Mouse (Mus musculus) hindbrain, postnatal 0 days (tissue): Measurements from ENCODE around the gene Gm21988. TPM values are rescaled to one million over a fixed set of nuclear protein-coding genes. Genes with fewer than 3 reads are reported as not detected.

ENCODE experiments used
- ATAC-seq: fragments of 200-750 bp; cut with Nextera tagmentation; 2 replicates; pipeline ENCODE4 v1.8.0; 2017; ENCODE audit warnings: mild to moderate bottlenecking, moderate TSS enrichment, moderate library complexity
- DNase-seq: peaks from one replicate; pipeline ENCODE4 v3.0.0-alpha.2; 2015; ENCODE audit warnings: low spot score
- H3K27ac ChIP-seq: fragments of 300-500 bp; sonication (generic); 2 replicates; pipeline ENCODE4 v1.5.1; 2014; ENCODE audit warnings: mild to moderate bottlenecking
- H3K27me3 ChIP-seq: fragments of 300-500 bp; sonication (generic); 2 replicates; pipeline ENCODE4 v1.6.1; 2014; ENCODE audit warnings: low read length, mixed read lengths; ENCODE audit not compliant: insufficient read depth
- H3K36me3 ChIP-seq: fragments of 300-500 bp; sonication (generic); 2 replicates; pipeline ENCODE4 v1.6.1; 2014; ENCODE audit warnings: low read length, mixed read lengths; ENCODE audit not compliant: insufficient read depth
- H3K4me1 ChIP-seq: fragments of 300-500 bp; sonication (generic); 2 replicates; pipeline ENCODE4 v1.6.1; 2014; ENCODE audit warnings: antibody characterized with exemption, low read length, mixed read lengths; ENCODE audit not compliant: insufficient read depth
- H3K4me2 ChIP-seq: fragments of 300-500 bp; sonication (generic); 2 replicates; pipeline ENCODE4 v1.6.1; 2014; ENCODE audit warnings: low read depth, mild to moderate bottlenecking, low read length, moderate library complexity, mixed read lengths
- H3K4me3 ChIP-seq: fragments of 300-500 bp; sonication (generic); 2 replicates; pipeline ENCODE4 v1.5.1; 2014; ENCODE audit warnings: low read length
- H3K9ac ChIP-seq: fragments of 300-500 bp; sonication (generic); replicated peaks from 2 replicates; pipeline ENCODE4 v1.6.1; 2014; ENCODE audit warnings: mild to moderate bottlenecking, low read length, moderate library complexity, mixed read lengths
- H3K9me3 ChIP-seq: fragments of 300-500 bp; sonication (generic); 2 replicates; pipeline ENCODE4 v1.6.1; 2016; ENCODE audit warnings: low read length, mixed read lengths
- CTCF ChIP-seq: IDR thresholded peaks from 2 replicates; pipeline ENCODE4 v1.5.1; 2016; ENCODE audit warnings: antibody characterized with exemption, control low read depth, low read depth
- WGBS: fragments of 180-500 bp; shearing (Covaris S2); extraction: QIAGEN DNeasy Blood & Tissue Kit; methylation state at CpG from one replicate; pipeline ENCODE4 v1.1.7; 2014; 5-methylcytosine and 5-hydroxymethylcytosine counted together
- polyA plus RNA-seq: library from polyadenylated mRNA; unstranded; fragments of >200 nt; fragmentation: Nextera tagmentation; extraction: Ambion mirVana; gene quantifications from 2 replicates; pipeline ENCODE4 v1.2.1, GENCODE M21; 2015
- total RNA-seq: library from RNA; depleted of rRNA; stranded (reverse); fragments of >200 nt; gene quantifications from 2 replicates; pipeline ENCODE4 v1.2.3, GENCODE M21; 2014

The Gm21988 gene
- total and polyA plus RNA-seq, 2 experiments from 2014 or later: 2.8 to 14.2 TPM

DNA sequence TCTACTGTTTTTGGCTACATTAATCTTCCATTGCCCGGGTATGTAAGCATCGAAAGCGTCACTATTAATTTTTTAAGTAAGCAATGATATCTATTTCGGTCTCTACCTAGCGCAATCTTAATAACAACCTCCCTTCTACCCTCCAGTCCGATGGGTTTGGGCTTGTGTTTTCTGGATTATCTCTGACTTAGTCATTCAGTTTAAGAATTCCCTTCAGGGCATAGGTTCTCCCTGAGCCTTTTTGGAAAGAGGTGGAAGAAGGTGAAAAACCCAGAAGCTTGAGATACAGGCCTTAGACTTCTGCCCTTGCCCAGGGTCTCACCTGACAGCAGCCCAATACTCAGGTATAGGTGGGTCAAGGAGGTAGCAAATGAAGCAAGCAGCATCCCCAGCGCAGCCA is 19.8 kb downstream of the Gm21988 start:
- no peaks in the 10 kb centered on the region for H3K9me3 ChIP-seq
- no peak for TF ChIP-seq CTCF
- 52% methylated on average over 7 of the region's 7 CpGs for WGBS
- H3K4me3 ChIP-seq: peak overlapping the region; percentile 54
- no peak for DNase-seq
- peaks cover 23% of the 10 kb centered on the region for H3K4me1 ChIP-seq
- H3K27ac ChIP-seq: peak overlapping the region; percentile 82
- H3K9ac ChIP-seq: peak overlapping the region; percentile 68
- H3K27me3 ChIP-seq: no peaks in the 10 kb centered on the region
- peaks cover 3% of the 10 kb centered on the region; the same call in 1 of the 2 replicates for H3K36me3 ChIP-seq
- ATAC-seq: no peak
- peak overlapping the region; percentile 67 for H3K4me2 ChIP-seq

DNA sequence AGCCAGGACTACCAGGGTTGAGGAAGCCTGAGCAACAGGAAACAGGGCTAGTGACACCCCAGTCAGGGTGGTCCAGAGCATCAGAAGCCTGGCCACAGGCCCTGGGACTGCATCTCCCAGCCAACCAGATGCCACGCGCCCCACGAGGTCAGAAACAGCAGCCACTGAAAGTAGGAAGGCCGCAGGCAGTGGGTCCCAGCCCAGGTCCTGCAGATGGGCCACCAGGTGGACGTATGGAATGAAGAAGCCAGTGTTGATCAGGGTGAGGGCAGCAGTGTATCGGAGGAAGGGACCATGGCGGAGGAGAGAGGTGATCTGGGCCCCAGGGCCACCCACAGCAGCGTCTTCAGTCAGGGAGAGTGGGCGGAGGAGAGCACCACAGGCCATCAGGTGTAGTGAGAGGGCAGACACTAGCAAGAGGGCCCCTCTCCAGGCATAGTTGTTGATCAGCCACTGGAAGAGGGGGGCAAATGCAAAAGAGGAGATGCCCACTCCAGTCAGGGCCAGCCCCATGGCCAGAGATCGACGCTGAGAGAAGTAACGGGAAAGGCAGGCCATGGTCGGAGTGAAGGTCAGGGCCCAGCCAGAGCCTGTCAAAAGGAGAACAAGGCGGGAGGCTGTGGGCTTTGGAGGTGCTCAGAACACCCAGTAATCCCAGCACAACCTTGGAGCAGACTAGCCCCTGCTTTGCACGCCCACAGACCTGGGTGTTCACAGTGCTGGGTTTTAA is 20.7 kb downstream of the Gm21988 start:
- Histone ChIP-seq H3K9ac (peak overlapping the region; percentile 68; the same call in 1 of the 2 replicates), H3K36me3 (peaks cover 3% of the 10 kb centered on the region; the same call in 1 of the 2 replicates), H3K27ac (no peak overlapping the region), H3K9me3 (no peaks in the 10 kb centered on the region), H3K4me1 (peaks cover 27% of the 10 kb centered on the region), H3K4me3 (peak overlapping the region; percentile 54), H3K4me2 (peak overlapping the region; percentile 67), H3K27me3 (no peaks in the 10 kb centered on the region)
- no peak for TF ChIP-seq CTCF
- ATAC-seq: no peak
- DNase-seq: no peak
- WGBS: 88% methylated on average over 15 of the region's 15 CpGs

DNA sequence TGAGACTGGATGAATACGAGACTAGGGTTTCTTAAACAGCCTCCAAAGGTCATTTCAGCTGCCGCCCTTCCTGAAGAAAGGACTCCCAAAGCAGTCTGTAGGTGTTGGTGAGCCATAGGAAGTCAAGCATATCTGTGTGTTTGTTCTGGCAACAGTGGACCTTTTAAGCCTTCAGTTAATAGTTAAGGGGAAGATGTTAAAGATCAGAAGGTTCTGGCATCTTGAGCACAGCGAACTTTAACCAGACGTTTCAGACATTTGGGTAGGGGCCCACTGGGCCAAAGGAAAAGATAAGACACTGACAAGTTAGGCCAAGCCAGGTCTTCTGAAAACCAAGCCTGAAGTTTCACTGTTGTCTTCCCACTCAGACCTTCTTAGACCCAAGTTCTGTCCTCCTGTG is 21.6 kb downstream of the Gm21988 start:
- Histone ChIP-seq H3K9ac (no peak overlapping the region), H3K4me3 (no peak overlapping the region), H3K4me2 (no peak overlapping the region), H3K9me3 (no peaks in the 10 kb centered on the region), H3K4me1 (peaks cover 30% of the 10 kb centered on the region), H3K27me3 (no peaks in the 10 kb centered on the region), H3K27ac (no peak overlapping the region), H3K36me3 (peaks cover 3% of the 10 kb centered on the region; the same call in 1 of the 2 replicates)
- no peak for DNase-seq
- TF ChIP-seq CTCF: no peak
- WGBS: 92% methylated on average over 4 of the region's 4 CpGs
- no peak for ATAC-seq

DNA sequence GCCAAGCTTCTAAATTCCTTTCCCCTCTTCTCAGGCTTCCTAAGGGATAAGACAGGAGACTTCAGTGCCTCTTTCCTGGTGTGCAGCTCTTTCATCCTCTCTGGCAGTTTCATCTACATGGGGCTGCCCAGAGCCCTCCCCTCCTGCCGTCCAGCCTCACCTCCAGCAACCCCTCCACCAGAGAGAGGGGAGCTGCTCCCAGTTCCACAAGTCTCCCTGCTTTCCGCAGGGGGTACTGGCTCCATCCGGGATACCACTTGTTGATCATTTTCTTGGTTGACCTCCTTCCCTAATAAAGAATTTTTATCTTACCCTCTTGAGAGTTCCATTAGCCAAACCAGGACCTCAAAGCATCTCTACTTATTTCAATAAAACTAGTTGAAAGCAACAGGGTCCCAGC is 23.5 kb downstream of the Gm21988 start:
- WGBS: 49% methylated on average over 3 of the region's 3 CpGs
- no peaks in the 10 kb centered on the region for H3K9me3 ChIP-seq
- no peak overlapping the region for H3K9ac ChIP-seq
- H3K36me3 ChIP-seq: peaks cover 3% of the 10 kb centered on the region; the same call in 1 of the 2 replicates
- TF ChIP-seq CTCF: no peak
- H3K4me2 ChIP-seq: no peak overlapping the region
- DNase-seq (no peak), ATAC-seq (no peak)
- H3K27me3 ChIP-seq: no peaks in the 10 kb centered on the region
- H3K4me1 ChIP-seq: peaks cover 22% of the 10 kb centered on the region; the same call in 1 of the 2 replicates
- no peak overlapping the region for H3K4me3 ChIP-seq
- no peak overlapping the region for H3K27ac ChIP-seq

DNA sequence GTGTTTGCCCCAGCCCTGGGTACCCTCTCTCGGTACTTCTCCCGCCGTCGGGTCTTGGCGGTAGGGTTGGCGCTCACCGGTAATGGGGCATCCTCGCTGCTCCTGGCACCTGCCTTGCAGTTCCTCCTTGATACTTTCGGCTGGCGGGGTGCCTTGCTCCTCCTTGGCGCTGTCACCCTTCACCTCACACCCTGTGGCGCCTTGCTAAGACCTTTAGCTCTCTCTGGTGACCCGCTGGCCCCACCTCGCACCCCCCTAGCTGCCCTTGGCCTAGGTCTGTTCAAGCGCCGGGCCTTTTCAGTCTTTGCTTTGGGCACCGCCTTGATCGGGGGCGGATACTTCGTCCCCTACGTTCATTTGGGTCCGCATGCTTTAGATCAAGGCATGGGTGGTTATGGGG is 24.3 kb downstream of the Gm21988 start:
- H3K9me3 ChIP-seq: no peaks in the 10 kb centered on the region
- ATAC-seq (no peak), DNase-seq (no peak)
- H3K36me3 ChIP-seq: peaks cover 3% of the 10 kb centered on the region; the same call in 1 of the 2 replicates
- H3K27me3 ChIP-seq: no peaks in the 10 kb centered on the region
- TF ChIP-seq CTCF: no peak
- peak overlapping the region; percentile 77 for H3K4me2 ChIP-seq
- no peak overlapping the region for H3K9ac ChIP-seq
- peaks cover 22% of the 10 kb centered on the region; the same call in 1 of the 2 replicates for H3K4me1 ChIP-seq
- 15% methylated on average over 22 of the region's 22 CpGs for WGBS
- H3K27ac ChIP-seq: no peak overlapping the region
- H3K4me3 ChIP-seq: no peak overlapping the region

DNA sequence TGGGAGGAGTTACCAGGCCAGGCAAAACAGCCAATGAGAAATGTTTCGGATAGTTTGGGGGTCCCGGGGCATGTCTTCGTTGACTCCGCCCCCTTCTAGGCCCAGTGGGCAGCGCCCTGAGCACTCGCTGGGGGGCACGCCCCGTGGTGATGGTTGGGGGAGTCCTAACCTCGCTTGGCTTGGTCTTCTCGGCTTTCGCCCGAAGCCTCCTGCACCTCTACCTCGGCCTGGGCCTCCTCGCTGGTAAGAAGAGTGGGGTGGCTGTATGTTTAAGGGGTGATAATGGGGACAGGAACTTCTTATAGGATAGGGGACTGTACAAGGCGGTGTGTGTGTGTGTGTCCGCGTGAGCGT is 24.8 kb downstream of the Gm21988 start:
- Histone ChIP-seq H3K9ac (peak overlapping the region; percentile 54), H3K4me1 (peaks cover 19% of the 10 kb centered on the region; the same call in 1 of the 2 replicates), H3K4me2 (peak overlapping the region; percentile 77), H3K9me3 (no peaks in the 10 kb centered on the region), H3K27me3 (no peaks in the 10 kb centered on the region), H3K36me3 (peaks cover 3% of the 10 kb centered on the region; the same call in 1 of the 2 replicates), H3K4me3 (peak overlapping the region; percentile 44), H3K27ac (no peak overlapping the region)
- ATAC-seq (0 out of 2 replicates have a peak, but pooled peaks have one; percentile 11), DNase-seq (no peak)
- WGBS: 9% methylated on average over 18 of the region's 18 CpGs
- no peak for TF ChIP-seq CTCF

DNA sequence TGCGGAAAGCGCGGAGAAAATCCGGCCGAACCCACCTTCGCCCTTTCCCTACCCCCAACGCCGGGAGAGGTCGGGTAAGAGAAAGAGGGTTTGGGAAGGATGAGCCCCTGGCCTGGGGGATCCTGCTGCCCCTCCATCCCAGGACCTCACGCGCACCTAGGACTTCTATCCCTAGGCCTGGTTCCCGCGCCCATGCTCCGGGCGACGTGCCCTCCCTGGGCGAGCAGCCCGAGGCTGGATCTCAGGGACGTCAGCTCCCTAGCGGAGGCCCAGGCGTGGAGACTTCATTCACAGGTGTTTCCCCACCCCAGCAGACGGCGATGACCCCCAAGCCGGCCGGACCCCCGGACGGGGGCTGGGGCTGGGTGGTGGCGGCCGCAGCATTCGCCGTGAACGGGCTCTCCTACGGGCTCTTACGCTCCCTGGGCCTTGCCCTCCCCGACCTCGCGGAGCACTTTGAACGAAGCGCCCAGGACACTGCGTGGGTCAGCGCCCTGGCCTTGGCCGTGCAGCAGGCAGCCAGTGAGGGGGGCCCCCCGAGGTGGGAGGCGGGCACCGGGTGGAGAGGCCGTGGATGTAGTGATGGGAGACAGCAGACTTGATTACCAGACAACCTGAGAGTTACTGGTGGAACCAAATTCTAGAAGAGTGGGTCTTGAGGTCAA is 25.3 kb downstream of the Gm21988 start:
- no peaks in the 10 kb centered on the region for H3K9me3 ChIP-seq
- DNase-seq (peak; percentile 26), ATAC-seq (peak; percentile 36)
- H3K27me3 ChIP-seq: no peaks in the 10 kb centered on the region
- no peak for TF ChIP-seq CTCF
- H3K4me1 ChIP-seq: peaks cover 17% of the 10 kb centered on the region; the same call in 1 of the 2 replicates
- 1% methylated on average over 46 of the region's 46 CpGs for WGBS
- H3K9ac ChIP-seq: peak overlapping the region; percentile 54
- H3K4me3 ChIP-seq: peak overlapping the region; percentile 44
- H3K36me3 ChIP-seq: peaks cover 3% of the 10 kb centered on the region; the same call in 1 of the 2 replicates
- peak overlapping the region; percentile 77 for H3K4me2 ChIP-seq
- no peak overlapping the region for H3K27ac ChIP-seq
